Mouse (Mus musculus): ENCODE data around the gene Olfr801. TPM values are rescaled to one million over a fixed set of nuclear protein-coding genes. Genes with fewer than 3 reads are reported as not detected.

Gene Olfr801
- polyA plus RNA-seq (2014; fragmentation: Nextera tagmentation; extraction: Ambion mirVana) = not detected in 2 replicates

- no peaks in the 10 kb centered on the region for H3K9me3 ChIP-seq (ENCODE audit: control insufficient read depth, low read length)
Observed at GRCm38 (mm10) chr10:129673765-129674164, at the start of gene Olfr801. Olfr801 (minus strand) TSS chr10:129673865.

GRCm38 (mm10) chr10:129702910-129703309 lies 29.2 kb upstream of the Olfr801 start, which contains the start of gene Olfr804:
Olfr804 (plus strand) TSS chr10:129703210.
- Histone ChIP-seq H3K36me3 (ENCODE audit: control insufficient read depth, insufficient read depth, low read length) (no peaks in the 10 kb centered on the region), H3K4me3 (ENCODE audit: low read length) (no peak within 1 kb of the TSS), H3K9me3 (ENCODE audit: control insufficient read depth, low read length) (no peaks in the 10 kb centered on the region), H3K4me2 (replicated peaks; ENCODE audit: low read depth, low read length) (no peak within 1 kb of the TSS), H3K4me1 (ENCODE audit: control insufficient read depth, insufficient read depth, low read length) (no peaks in the 10 kb centered on the region), H3K27me3 (ENCODE audit: control insufficient read depth, insufficient read depth, low read length) (no peaks in the 10 kb centered on the region), H3K9ac (ENCODE audit: low read depth, low read length) (no peak within 1 kb of the TSS), H3K27ac (ENCODE audit: low read depth, low read length) (no peak within 1 kb of the TSS)
- ATAC-seq (ENCODE audit: low FRiP score, low TSS enrichment) = no peak

More at GRCm38 (mm10) chr10:129673765-129674164, at the start of gene Olfr801:
- 68% methylated on average over 1 of the region's 1 CpGs for WGBS
- Histone ChIP-seq H3K9ac (ENCODE audit: low read depth, low read length) (no peak within 1 kb of the TSS), H3K4me1 (ENCODE audit: control insufficient read depth, insufficient read depth, low read length) (no peaks in the 10 kb centered on the region), H3K27ac (ENCODE audit: low read depth, low read length) (no peak within 1 kb of the TSS), H3K4me2 (replicated peaks; ENCODE audit: low read depth, low read length) (no peak within 1 kb of the TSS), H3K27me3 (ENCODE audit: control insufficient read depth, insufficient read depth, low read length) (no peaks in the 10 kb centered on the region), H3K4me3 (ENCODE audit: low read length) (no peak within 1 kb of the TSS), H3K36me3 (ENCODE audit: control insufficient read depth, insufficient read depth, low read length) (no peaks in the 10 kb centered on the region)
- no peak for ATAC-seq (ENCODE audit: low FRiP score, low TSS enrichment)

GRCm38 (mm10) chr10:129694186-129694585 lies 20.5 kb upstream of the Olfr801 start, which contains the start of gene Olfr803:
Olfr803 (minus strand) TSS chr10:129694286.
- Histone ChIP-seq H3K4me2 (replicated peaks; ENCODE audit: low read depth, low read length) (no peak within 1 kb of the TSS), H3K9me3 (ENCODE audit: control insufficient read depth, low read length) (no peaks in the 10 kb centered on the region), H3K36me3 (ENCODE audit: control insufficient read depth, insufficient read depth, low read length) (no peaks in the 10 kb centered on the region), H3K27ac (ENCODE audit: low read depth, low read length) (no peak within 1 kb of the TSS), H3K4me3 (ENCODE audit: low read length) (no peak within 1 kb of the TSS), H3K27me3 (ENCODE audit: control insufficient read depth, insufficient read depth, low read length) (no peaks in the 10 kb centered on the region), H3K9ac (ENCODE audit: low read depth, low read length) (no peak within 1 kb of the TSS), H3K4me1 (ENCODE audit: control insufficient read depth, insufficient read depth, low read length) (no peaks in the 10 kb centered on the region)
- ATAC-seq (ENCODE audit: low FRiP score, low TSS enrichment) = no peak
- 81% methylated on average over 2 of the region's 2 CpGs for WGBS

GRCm38 (mm10) chr10:129688069-129688468 lies 14.4 kb upstream of the Olfr801 start, which contains the start of gene Olfr802:
Olfr802 (minus strand) TSS chr10:129688169.
- H3K27ac ChIP-seq (ENCODE audit: low read depth, low read length) = no peak within 1 kb of the TSS
- no peak within 1 kb of the TSS for H3K9ac ChIP-seq (ENCODE audit: low read depth, low read length)
- H3K4me3 ChIP-seq (ENCODE audit: low read length) = no peak within 1 kb of the TSS
- no peak for ATAC-seq (ENCODE audit: low FRiP score, low TSS enrichment)
- H3K4me2 ChIP-seq (replicated peaks; ENCODE audit: low read depth, low read length) = no peak within 1 kb of the TSS
- H3K27me3 ChIP-seq (ENCODE audit: control insufficient read depth, insufficient read depth, low read length) = no peaks in the 10 kb centered on the region
- no peaks in the 10 kb centered on the region for H3K4me1 ChIP-seq (ENCODE audit: control insufficient read depth, insufficient read depth, low read length)
- H3K9me3 ChIP-seq (ENCODE audit: control insufficient read depth, low read length) = no peaks in the 10 kb centered on the region
- no peaks in the 10 kb centered on the region for H3K36me3 ChIP-seq (ENCODE audit: control insufficient read depth, insufficient read depth, low read length)
- 44% methylated on average over 1 of the region's 1 CpGs for WGBS

DNA sequence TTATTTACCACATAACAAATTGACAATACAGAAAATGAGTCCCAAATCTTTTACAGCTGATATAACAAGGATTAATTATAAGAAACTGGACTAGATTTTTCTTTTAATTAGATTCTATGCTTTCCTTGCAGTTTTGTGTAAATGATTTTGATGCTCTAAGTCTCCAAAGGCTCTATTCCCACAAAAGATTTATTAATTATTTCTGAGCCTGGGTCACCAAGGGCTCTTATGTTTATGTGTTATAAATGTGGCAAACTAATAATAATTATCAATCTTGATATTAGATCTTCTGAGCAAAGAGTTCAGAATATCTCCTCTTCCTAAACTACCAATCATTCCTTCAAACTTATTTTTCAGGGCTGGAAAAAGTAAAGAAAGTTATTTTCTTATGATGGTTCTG lies 16.3 kb downstream of the Olfr801 start, which contains the start of gene Olfr800:
Gene Olfr800 (plus strand): TSS at position 301 of the 400 bp plus-strand sequence.
- no peak for ATAC-seq (ENCODE audit: low FRiP score, low TSS enrichment)
- H3K4me3 ChIP-seq (ENCODE audit: low read length) = no peak within 1 kb of the TSS
- H3K36me3 ChIP-seq (ENCODE audit: control insufficient read depth, insufficient read depth, low read length) = no peaks in the 10 kb centered on the region

DNA sequence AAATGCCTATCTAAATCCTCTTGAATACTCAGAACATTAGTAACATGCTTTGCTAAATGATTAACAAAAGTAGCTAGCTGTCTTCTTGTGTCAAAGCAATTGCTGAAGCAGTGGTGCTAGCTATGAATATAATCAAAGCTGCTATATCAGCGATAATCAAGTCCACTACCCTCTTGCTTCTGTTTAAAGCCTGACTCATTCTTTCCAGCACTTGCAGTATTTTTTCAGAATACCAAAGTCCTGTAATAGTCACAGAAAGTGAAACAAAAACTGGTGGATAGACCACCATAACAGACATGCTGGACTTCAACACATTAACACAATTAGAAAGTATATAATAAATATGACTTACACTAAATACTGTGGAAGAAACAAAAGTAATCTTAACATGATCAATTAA lies 21.9 kb downstream of the Olfr801 start:
- Histone ChIP-seq H3K27me3 (ENCODE audit: control insufficient read depth, insufficient read depth, low read length) (no peaks in the 10 kb centered on the region), H3K27ac (ENCODE audit: low read depth, low read length) (no peak overlapping the region), H3K9me3 (ENCODE audit: control insufficient read depth, low read length) (no peaks in the 10 kb centered on the region), H3K4me3 (ENCODE audit: low read length) (no peak overlapping the region), H3K4me2 (replicated peaks; ENCODE audit: low read depth, low read length) (no peak overlapping the region), H3K4me1 (ENCODE audit: control insufficient read depth, insufficient read depth, low read length) (no peaks in the 10 kb centered on the region), H3K9ac (ENCODE audit: low read depth, low read length) (no peak overlapping the region), H3K36me3 (ENCODE audit: control insufficient read depth, insufficient read depth, low read length) (no peaks in the 10 kb centered on the region)
- ATAC-seq (ENCODE audit: low FRiP score, low TSS enrichment) = no peak
- WGBS = 74% methylated on average over 1 of the region's 1 CpGs

More for the DNA sequence above, 16.3 kb downstream of the Olfr801 start, which contains the start of gene Olfr800:
- Histone ChIP-seq H3K27ac (ENCODE audit: low read depth, low read length) (no peak within 1 kb of the TSS), H3K9me3 (ENCODE audit: control insufficient read depth, low read length) (no peaks in the 10 kb centered on the region), H3K4me1 (ENCODE audit: control insufficient read depth, insufficient read depth, low read length) (no peaks in the 10 kb centered on the region), H3K4me2 (replicated peaks; ENCODE audit: low read depth, low read length) (no peak within 1 kb of the TSS), H3K9ac (ENCODE audit: low read depth, low read length) (no peak within 1 kb of the TSS), H3K27me3 (ENCODE audit: control insufficient read depth, insufficient read depth, low read length) (no peaks in the 10 kb centered on the region)

DNA sequence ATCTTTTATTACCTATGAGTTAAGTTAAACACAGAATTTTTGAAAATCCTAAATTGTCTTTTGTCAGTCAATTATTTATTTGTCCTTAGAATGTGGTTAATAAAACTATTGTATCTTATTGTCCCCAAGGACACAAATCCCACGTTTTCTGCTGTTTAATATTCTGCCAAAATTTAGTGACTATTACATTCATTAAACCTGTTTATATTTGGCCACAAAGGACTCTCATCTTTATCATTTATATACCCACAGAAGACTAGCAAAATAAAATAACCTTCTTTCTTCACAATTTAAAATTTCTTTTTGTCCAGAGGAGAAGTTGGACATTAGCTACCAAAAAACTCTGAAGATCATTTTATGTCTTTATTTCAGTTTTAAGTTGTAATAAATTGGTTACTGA lies 36.5 kb downstream of the Olfr801 start, which contains the start of gene Olfr799:
Gene Olfr799 (plus strand): TSS at position 301 of the 400 bp plus-strand sequence.
- Histone ChIP-seq H3K4me1 (ENCODE audit: control insufficient read depth, insufficient read depth, low read length) (no peaks in the 10 kb centered on the region), H3K36me3 (ENCODE audit: control insufficient read depth, insufficient read depth, low read length) (no peaks in the 10 kb centered on the region), H3K9ac (ENCODE audit: low read depth, low read length) (no peak within 1 kb of the TSS), H3K27ac (ENCODE audit: low read depth, low read length) (no peak within 1 kb of the TSS), H3K9me3 (ENCODE audit: control insufficient read depth, low read length) (no peaks in the 10 kb centered on the region), H3K4me3 (ENCODE audit: low read length) (no peak within 1 kb of the TSS), H3K4me2 (replicated peaks; ENCODE audit: low read depth, low read length) (no peak within 1 kb of the TSS), H3K27me3 (ENCODE audit: control insufficient read depth, insufficient read depth, low read length) (no peaks in the 10 kb centered on the region)
- WGBS = 50% methylated on average over 1 of the region's 1 CpGs
- no peak for ATAC-seq (ENCODE audit: low FRiP score, low TSS enrichment)

DNA sequence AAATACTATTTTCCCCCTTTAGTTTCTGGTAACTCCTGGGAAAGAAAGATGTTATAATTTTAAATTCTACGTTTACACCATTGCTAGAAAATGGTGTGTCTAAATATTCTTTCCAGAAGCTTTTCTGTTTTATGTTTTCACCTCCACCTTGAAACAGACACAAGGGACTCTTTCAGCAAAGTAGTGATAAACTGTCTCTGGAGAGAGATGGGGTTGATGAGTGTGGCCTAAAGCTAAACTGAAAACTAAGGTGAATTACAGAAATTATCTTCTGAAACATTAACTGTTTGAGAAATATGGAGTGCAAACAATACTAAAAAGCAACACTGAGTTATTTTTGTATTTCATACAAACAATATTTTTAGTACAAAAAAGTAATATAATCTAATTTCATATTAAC lies 45.8 kb downstream of the Olfr801 start, which contains the start of gene Olfr798:
Gene Olfr798 (minus strand): TSS at position 101 of the 400 bp plus-strand sequence.
- no peak for ATAC-seq (ENCODE audit: low FRiP score, low TSS enrichment)
- Histone ChIP-seq H3K9ac (ENCODE audit: low read depth, low read length) (no peak within 1 kb of the TSS), H3K4me1 (ENCODE audit: control insufficient read depth, insufficient read depth, low read length) (no peaks in the 10 kb centered on the region), H3K4me2 (replicated peaks; ENCODE audit: low read depth, low read length) (no peak within 1 kb of the TSS), H3K4me3 (ENCODE audit: low read length) (no peak within 1 kb of the TSS), H3K27me3 (ENCODE audit: control insufficient read depth, insufficient read depth, low read length) (no peaks in the 10 kb centered on the region), H3K36me3 (ENCODE audit: control insufficient read depth, insufficient read depth, low read length) (no peaks in the 10 kb centered on the region), H3K27ac (ENCODE audit: low read depth, low read length) (no peak within 1 kb of the TSS), H3K9me3 (ENCODE audit: control insufficient read depth, low read length) (no peaks in the 10 kb centered on the region)
- 77% methylated on average over 1 of the region's 1 CpGs for WGBS

GRCm38 (mm10) chr10:129623251-129623650 lies 50.4 kb downstream of the Olfr801 start:
- no peaks in the 10 kb centered on the region for H3K9me3 ChIP-seq (ENCODE audit: control insufficient read depth, low read length)
- H3K27me3 ChIP-seq (ENCODE audit: control insufficient read depth, insufficient read depth, low read length) = no peaks in the 10 kb centered on the region
- no peaks in the 10 kb centered on the region for H3K4me1 ChIP-seq (ENCODE audit: control insufficient read depth, insufficient read depth, low read length)
- H3K9ac ChIP-seq (ENCODE audit: low read depth, low read length) = no peak overlapping the region
- ATAC-seq (ENCODE audit: low FRiP score, low TSS enrichment) = no peak
- H3K4me2 ChIP-seq (replicated peaks; ENCODE audit: low read depth, low read length) = no peak overlapping the region
- H3K4me3 ChIP-seq (ENCODE audit: low read length) = no peak overlapping the region
- no peaks in the 10 kb centered on the region for H3K36me3 ChIP-seq (ENCODE audit: control insufficient read depth, insufficient read depth, low read length)
- no peak overlapping the region for H3K27ac ChIP-seq (ENCODE audit: low read depth, low read length)
